Mouse (Mus musculus) testis, adult 2 months (tissue): Measurements from ENCODE around the gene Chst12.

Experiments
- CTCF ChIP-seq: fragments of 200-500 bp; IDR thresholded peaks from 2 replicates; pipeline ENCODE4 v1.5.1; 2012; ENCODE audit warnings: low read depth, mild to moderate bottlenecking, inconsistent platforms, low read length, moderate library complexity; ENCODE audit not compliant: control insufficient read depth, insufficient read depth, insufficient replicate concordance
- POLR2A ChIP-seq: fragments of 200-500 bp; IDR thresholded peaks from 2 replicates; pipeline ENCODE4 v1.6.1; 2012; ENCODE audit warnings: low read depth, mild to moderate bottlenecking, inconsistent platforms, low read length, moderate library complexity; ENCODE audit not compliant: control insufficient read depth

DNA sequence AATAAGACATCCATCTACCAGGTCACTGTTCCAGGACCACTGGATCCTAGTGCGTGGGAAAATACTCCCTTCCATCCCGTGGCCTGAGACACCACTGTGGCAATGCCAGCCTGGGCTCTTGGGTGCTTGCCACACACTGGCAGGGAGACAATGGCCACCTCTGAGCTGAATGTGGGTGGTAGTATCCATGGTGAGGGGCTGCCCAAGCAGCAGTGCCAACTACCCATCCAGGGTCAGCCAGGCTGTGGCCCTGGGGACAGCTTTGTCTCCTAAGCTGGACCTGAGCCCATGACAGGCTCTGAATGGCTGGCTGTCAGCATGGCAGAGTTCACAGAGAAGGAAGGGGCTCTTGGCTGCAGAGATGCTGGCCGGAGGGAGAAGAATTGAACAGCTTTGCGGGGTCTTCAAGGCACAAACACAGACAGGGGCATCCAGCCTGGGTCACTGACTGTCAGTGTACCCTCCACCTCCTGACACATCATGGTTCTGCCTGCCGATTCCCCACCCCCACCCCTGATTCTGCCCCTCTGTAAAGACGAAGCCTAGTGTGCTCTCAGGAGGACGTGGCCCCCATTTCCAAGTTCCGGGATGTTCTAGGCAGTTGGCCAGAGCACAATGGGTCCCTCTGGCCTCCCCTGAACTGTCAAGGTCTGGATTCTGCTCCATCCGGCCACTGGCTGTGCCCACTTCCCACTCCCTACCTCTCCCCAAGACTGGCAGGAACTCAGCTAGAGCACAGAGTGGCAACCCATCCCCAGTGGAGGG lies 37.6 kb downstream of the Chst12 start:
- TF ChIP-seq POLR2A: no peak
- TF ChIP-seq CTCF: no peak
